Comparison of ENCODE assay signal across 10 mouse cellular contexts in the genomic region with DNA sequence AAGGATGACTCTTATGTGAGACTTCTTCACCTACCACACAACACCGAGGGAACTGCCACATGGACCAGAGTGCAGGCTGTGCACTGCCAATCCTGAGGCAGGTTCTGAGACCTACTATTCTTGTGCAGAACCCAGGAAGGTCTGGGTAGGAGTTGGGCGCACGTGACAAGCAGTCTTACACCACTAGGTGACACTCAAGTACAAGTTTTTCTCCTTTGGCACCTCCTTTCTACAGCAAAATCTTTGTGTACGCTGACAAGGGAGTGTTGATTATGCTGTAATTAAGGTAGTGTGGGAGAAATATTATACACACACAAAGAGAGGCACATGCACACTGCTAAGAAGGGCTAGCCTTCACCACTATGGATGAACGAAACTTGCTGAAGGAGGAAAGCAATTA.
DNase-seq lines count a peak whose midpoint lies in the region; ATAC-seq and TF ChIP-seq lines count a peak whose summit lies in the region.
"Had no signal": no experiment of that assay in that cellular context is flagged by ENCODE, and none has a peak within 500 bp of the region (broad histone marks: within the 10 kb centered on the region; RNA-seq: fewer than 3 reads in every experiment).

No protein-coding gene starts in this region.

- TF ChIP-seq POLR2A in lung, adult 2 months (IDR thresholded peaks at IDR 0.05; ENCODE audit: borderline replicate concordance, extremely low read depth, low read depth, low read length) = no peak

- H3K36me3 ChIP-seq in limb, embryonic 11.5 days (ENCODE audit: control insufficient read depth, insufficient read depth, low read length) = no peaks in the 10 kb centered on the region
- H3K36me3 ChIP-seq in limb, embryonic 10.5 days = no peaks in the 10 kb centered on the region
- no peaks in the 10 kb centered on the region for H3K36me3 ChIP-seq in embryonic facial prominence, embryonic 12.5 days
- no peaks in the 10 kb centered on the region for H3K36me3 ChIP-seq in intestine, embryonic 15.5 days
- H3K36me3 ChIP-seq: embryonic facial prominence, embryonic 13.5 days had no signal

- no peak overlapping the region for H3K4me2 ChIP-seq in limb, embryonic 11.5 days (ENCODE audit: low read depth, severe bottlenecking)
- H3K4me2 ChIP-seq in embryonic facial prominence, embryonic 12.5 days (replicated peaks) = no peak overlapping the region
- no peak overlapping the region for H3K4me2 ChIP-seq in intestine, embryonic 15.5 days (replicated peaks)
- H3K4me2 ChIP-seq: embryonic facial prominence, embryonic 13.5 days had no signal

- no peaks in the 10 kb centered on the region for H3K9me3 ChIP-seq in limb, embryonic 11.5 days (ENCODE audit: control insufficient read depth, low read length)
- no peaks in the 10 kb centered on the region for H3K9me3 ChIP-seq in limb, embryonic 10.5 days (replicated peaks)
- no peaks in the 10 kb centered on the region for H3K9me3 ChIP-seq in embryonic facial prominence, embryonic 12.5 days
- no peaks in the 10 kb centered on the region for H3K9me3 ChIP-seq in intestine, embryonic 15.5 days
- H3K9me3 ChIP-seq: embryonic facial prominence, embryonic 13.5 days had no signal

- DNase-seq in limb, embryonic 11.5 days (ENCODE audit: low spot score) = peak; percentile 54
- no peak for DNase-seq in limb, embryonic 10.5 days (ENCODE audit: low spot score)
- DNase-seq in ZHBTc4 (ENCODE audit: low read depth, low spot score) = peak; percentile 67
- no peak for DNase-seq in lung, adult 2 months
- DNase-seq in retina, postnatal 1 day = peak; percentile 67
- DNase-seq in c-Kit-positive CD71-positive TER-119-positive erythroid progenitor cells, embryonic 14.5 days (ENCODE audit: low spot score) = no peak

- peak; percentile 63 for TF ChIP-seq CTCF in lung, adult 2 months (IDR thresholded peaks at IDR 0.05; ENCODE audit: insufficient read depth, low read length)

- no peak overlapping the region for H3K4me3 ChIP-seq in limb, embryonic 11.5 days (ENCODE audit: low read depth, low read length)
- H3K4me3 ChIP-seq in limb, embryonic 10.5 days = no peak overlapping the region
- H3K4me3 ChIP-seq in embryonic facial prominence, embryonic 12.5 days = no peak overlapping the region
- H3K4me3 ChIP-seq in intestine, embryonic 15.5 days (replicated peaks) = no peak overlapping the region
- no peak overlapping the region for H3K4me3 ChIP-seq in lung, adult 2 months (replicated peaks; ENCODE audit: extremely low read depth, low read depth, low read length)
- H3K4me3 ChIP-seq: embryonic facial prominence, embryonic 13.5 days had no signal

- WGBS in limb, embryonic 11.5 days = 28% methylated on average over 5 of the region's 5 CpGs
- 39% methylated on average over 5 of the region's 5 CpGs for WGBS in limb, embryonic 10.5 days
- 27% methylated on average over 5 of the region's 5 CpGs for WGBS in embryonic facial prominence, embryonic 12.5 days
- 31% methylated on average over 5 of the region's 5 CpGs for WGBS in intestine, embryonic 15.5 days
- 37% methylated on average over 5 of the region's 5 CpGs for WGBS in lung, adult 2 months

- ATAC-seq in limb, embryonic 11.5 days (ENCODE audit: insufficient number of reproducible peaks, low FRiP score, low TSS enrichment, low read depth) = 0 out of 2 replicates have a peak, but pooled peaks have one; percentile 22
- ATAC-seq in embryonic facial prominence, embryonic 12.5 days (ENCODE audit: insufficient number of reproducible peaks, insufficient read depth, low FRiP score, low TSS enrichment) = 0 out of 2 replicates have a peak, but pooled peaks have one; percentile 30
- ATAC-seq in intestine, embryonic 15.5 days = peak; percentile 72

- no peaks in the 10 kb centered on the region for H3K4me1 ChIP-seq in limb, embryonic 11.5 days (ENCODE audit: control insufficient read depth, insufficient read depth, low read length)
- peaks cover 9% of the 10 kb centered on the region; the same call in 1 of the 2 replicates for H3K4me1 ChIP-seq in limb, embryonic 10.5 days
- peaks cover 6% of the 10 kb centered on the region; the same call in 1 of the 2 replicates for H3K4me1 ChIP-seq in embryonic facial prominence, embryonic 12.5 days
- no peaks in the 10 kb centered on the region for H3K4me1 ChIP-seq in intestine, embryonic 15.5 days (replicated peaks)
- peaks cover 2% of the 10 kb centered on the region; the same call in 1 of the 2 replicates for H3K4me1 ChIP-seq in lung, adult 2 months (ENCODE audit: control insufficient read depth, insufficient read depth, low read length)

- no peak overlapping the region for H3K9ac ChIP-seq in limb, embryonic 11.5 days (ENCODE audit: low read length)
- H3K9ac ChIP-seq in embryonic facial prominence, embryonic 12.5 days = no peak overlapping the region
- H3K9ac ChIP-seq in intestine, embryonic 15.5 days = no peak overlapping the region
- H3K9ac ChIP-seq: embryonic facial prominence, embryonic 13.5 days had no signal

- no peak overlapping the region for H3K27ac ChIP-seq in limb, embryonic 11.5 days (replicated peaks; ENCODE audit: low read depth, low read length)
- no peak overlapping the region for H3K27ac ChIP-seq in limb, embryonic 10.5 days
- no peak overlapping the region for H3K27ac ChIP-seq in embryonic facial prominence, embryonic 12.5 days
- no peak overlapping the region for H3K27ac ChIP-seq in intestine, embryonic 15.5 days
- H3K27ac ChIP-seq: embryonic facial prominence, embryonic 13.5 days; macrophage had no signal

- no peaks in the 10 kb centered on the region for H3K27me3 ChIP-seq in limb, embryonic 11.5 days (ENCODE audit: control insufficient read depth, insufficient read depth, low read length)
- H3K27me3 ChIP-seq in limb, embryonic 10.5 days (ENCODE audit: low read depth, poor library complexity, severe bottlenecking) = no peaks in the 10 kb centered on the region
- H3K27me3 ChIP-seq in embryonic facial prominence, embryonic 12.5 days = no peaks in the 10 kb centered on the region
- H3K27me3 ChIP-seq in intestine, embryonic 15.5 days (replicated peaks) = no peaks in the 10 kb centered on the region
- H3K27me3 ChIP-seq: embryonic facial prominence, embryonic 13.5 days had no signal

Comparison
In these comparisons a context has a peak if more than half of its experiments do, and no peak if none do; other contexts are left out.
1. DNase-seq: peak in limb, embryonic 11.5 days (single experiment), ZHBTc4 (single experiment) and retina, postnatal 1 day (single experiment); none in limb, embryonic 10.5 days (single experiment), lung, adult 2 months (single experiment) and c-Kit-positive CD71-positive TER-119-positive erythroid progenitor cells, embryonic 14.5 days (single experiment).
2. ATAC-seq: peak in every context shown above with its lines; median percentile 72 in intestine, embryonic 15.5 days; 30 in embryonic facial prominence, embryonic 12.5 days; 22 in limb, embryonic 11.5 days.